Mouse (Mus musculus): ENCODE measurements around the gene Tspan31.
A peak's percentile ranks its signal among the peaks of the same experiment; 100 is the strongest.
"Not testable (repeated sequence)": the region's sequence is repeated elsewhere in the genome, so short reads cannot be mapped to it uniquely, and the experiment has no call there.

Tspan31 gene

GRCm38 (mm10) chr10:127063913-127064870 lies 5.9 kb downstream of the Tspan31 start:
- DNase-seq (ENCODE audit: low spot score): no peak

DNA sequence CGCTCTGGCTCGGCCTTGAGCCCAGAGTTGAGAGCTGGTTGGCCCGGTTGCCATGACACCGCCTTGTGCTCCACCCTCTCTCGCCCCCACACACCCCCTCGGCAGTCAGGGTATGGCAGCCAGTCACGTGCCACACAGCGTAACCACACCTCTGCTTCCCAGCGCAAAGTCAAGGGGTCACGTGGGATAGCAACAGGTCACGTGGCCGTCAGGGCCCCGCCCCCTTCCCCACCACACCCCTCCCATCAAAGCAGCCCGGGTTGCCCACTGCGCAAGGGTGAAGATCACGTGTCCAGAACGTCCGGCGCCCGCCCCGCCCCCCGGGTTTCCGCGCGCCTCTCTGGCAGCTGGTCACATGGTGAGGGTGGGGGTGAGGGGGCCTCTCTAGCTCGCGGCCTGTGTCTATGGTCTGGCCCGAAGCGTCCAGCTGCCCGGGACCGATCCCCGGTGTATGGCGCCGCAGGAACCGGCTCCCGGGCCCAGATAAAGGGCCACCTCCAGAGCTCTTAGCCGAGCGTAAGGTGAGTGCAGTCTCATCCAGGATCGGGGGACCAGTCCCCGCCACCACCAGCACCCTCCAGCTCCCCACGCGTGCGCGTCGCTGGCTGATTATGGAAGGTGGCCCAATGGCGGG lies 6.7 kb downstream of the Tspan31 start, which contains the start of gene Cdk4:
TSS of gene Cdk4 (plus strand) at position 296 of the 634 bp plus-strand sequence.
- peak; percentile 98 for DNase-seq (ENCODE audit: low spot score)

- DNase-seq (ENCODE audit: low spot score): no peak
Observed at GRCm38 (mm10) chr10:127062503-127062902, 7.6 kb downstream of the Tspan31 start.

GRCm38 (mm10) chr10:127062101-127062500 lies 8.0 kb downstream of the Tspan31 start:
- DNase-seq (ENCODE audit: low spot score): not testable (repeated sequence)

DNA sequence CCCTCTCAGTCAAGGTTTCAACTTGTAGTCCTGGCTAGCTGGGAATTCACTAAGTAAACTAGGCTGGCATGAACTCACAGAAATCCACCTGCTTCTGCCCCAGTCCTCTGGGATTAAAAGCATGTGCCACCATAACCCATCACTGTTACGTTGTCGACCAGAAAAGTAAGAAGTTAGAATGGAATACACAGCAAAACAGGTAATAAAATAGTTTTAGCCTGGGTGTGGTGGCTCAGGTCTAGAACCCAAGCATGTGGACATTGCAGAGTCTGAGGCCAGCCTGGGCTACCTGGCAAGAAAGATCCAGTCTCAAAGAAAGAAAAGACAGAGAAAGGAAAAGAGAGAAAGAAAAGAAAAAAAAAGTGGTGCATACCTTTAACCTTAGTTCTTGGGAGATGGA lies 8.6 kb downstream of the Tspan31 start:
- no peak for DNase-seq (ENCODE audit: low spot score)

DNA sequence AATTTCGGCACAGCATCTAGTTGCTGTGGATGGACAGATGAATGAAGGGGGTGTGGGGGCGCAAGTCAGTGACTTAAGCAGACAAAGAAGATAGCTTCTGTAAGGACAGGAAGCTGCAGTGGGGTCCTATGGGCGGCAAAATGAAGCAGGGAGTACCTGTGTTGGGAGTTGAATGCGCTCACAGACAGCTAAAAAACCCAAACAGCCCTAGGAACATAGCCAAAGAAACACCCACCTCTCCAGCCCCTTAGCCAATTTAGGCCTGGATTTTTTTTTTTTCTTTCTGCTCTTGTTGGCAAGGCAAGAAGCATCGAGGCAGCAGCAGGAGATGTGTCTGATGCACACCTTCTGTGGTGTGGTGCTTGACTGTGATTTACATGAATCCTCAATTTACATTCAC lies 9.0 kb downstream of the Tspan31 start:
- no peak for DNase-seq (ENCODE audit: low spot score)

DNA sequence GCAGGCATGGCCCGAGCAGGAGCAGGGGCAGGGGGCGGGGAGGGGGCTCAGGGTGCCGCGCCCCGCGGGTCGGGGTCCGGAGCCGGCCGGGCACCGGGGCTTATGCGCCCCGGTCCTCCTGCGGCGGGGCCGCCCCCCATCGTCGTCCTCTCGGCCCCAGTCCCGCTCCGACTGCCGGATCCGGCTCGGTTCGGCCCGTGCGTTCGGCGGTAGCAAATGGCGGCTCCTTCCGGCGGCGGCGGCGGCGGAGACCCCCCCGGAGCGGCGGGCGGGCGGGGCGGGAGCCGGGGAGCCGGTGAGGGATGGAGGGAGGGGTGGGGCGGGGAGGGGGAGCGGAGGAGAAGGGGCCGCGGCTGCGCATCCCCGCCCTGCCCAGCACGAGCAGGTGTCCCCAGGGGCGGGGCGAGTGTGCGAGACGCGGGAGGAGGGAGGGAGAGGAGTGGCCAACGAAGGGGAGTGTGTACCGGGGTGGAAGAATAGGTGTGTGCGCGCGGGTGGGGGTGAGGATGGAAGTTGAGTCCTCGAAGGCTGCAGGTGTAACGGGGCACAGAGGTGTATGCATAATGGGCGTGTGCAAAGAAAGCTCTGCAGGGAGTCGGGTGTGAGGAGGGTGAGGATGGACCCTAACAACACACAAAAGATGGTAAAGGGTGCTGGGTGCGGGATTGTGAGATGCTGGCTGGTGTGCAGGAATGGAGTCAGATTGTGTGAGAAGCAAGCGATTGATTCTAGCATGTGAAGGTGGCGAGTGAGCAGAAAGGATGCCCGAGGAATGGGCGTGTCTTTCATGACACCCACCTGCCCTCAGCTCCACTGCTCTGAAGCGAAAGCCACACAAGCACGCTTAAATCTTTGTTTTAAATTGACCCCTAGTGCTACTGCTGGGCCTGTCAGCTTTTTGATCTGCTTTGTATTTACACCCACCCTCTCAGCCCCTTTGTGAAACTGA lies 9.8 kb downstream of the Tspan31 start, which contains the start of gene March9:
TSS of gene March9 (minus strand) at position 217 of the 949 bp plus-strand sequence.
- DNase-seq (ENCODE audit: low spot score): peak; percentile 82

DNA sequence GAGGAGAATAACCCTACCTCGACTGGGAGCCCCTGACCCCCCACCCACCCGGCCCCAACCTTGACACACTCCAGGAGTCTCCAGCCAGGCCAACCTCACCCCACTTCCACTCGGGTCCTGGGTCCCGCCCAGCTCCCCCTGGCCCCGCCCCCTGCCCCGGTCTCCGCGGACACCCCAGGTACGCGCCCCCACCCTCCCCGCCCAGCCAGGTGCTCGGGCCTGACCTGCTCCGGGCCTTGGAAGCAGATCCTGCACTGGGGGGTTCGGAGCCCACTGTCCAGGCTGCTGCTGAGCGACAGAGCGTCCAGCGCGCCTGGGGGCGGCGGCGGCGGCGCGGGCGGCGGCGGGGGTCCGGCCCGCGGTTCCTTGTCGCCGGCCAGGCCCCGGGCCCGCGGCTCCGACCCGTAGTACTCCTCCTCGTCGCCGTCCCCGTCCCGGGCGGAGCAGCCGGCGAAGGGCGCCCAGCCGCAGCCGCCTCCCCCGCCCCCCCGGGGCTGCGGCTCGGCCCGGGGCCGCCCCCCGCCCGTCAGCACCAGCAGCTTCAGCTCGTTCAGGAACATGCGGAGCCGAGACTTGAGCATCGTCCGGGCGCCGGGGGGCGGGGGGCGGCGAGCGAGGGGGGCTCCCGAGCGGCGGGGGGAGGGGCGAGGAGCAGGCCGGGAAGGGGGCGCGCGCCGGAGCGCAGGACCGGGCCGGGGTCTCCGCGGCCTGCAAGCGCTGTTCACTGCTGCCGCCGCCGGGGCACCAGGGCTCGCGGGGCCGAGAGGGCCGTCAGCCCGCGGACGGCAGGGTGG lies 10.7 kb downstream of the Tspan31 start:
- no peak for DNase-seq (ENCODE audit: low spot score)

- no peak for DNase-seq (ENCODE audit: low spot score)
Observed at GRCm38 (mm10) chr10:127058708-127059107, 11.4 kb downstream of the Tspan31 start.

DNA sequence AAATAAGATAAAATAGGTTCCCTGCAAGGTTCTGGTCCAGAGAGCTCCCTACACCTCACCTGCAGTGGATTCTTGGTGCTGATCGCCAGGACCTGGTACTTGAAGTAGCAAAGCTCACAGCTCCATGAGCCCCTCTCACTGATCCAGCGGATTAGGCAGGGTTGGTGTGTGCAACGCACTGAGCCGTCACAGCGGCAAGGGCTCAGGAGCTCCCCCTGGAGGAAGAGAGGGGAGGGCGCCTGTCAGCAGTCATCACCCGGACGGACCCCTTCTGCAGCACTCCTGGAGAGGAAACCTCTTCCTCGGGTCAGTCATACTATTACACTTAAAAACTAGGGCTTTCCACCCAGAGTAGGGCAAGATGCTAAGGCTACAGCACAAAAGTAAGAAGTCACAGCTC lies 11.9 kb downstream of the Tspan31 start:
- peak; percentile 79 for DNase-seq (ENCODE audit: low spot score)

- DNase-seq (ENCODE audit: low spot score): no peak
Observed at GRCm38 (mm10) chr10:127056490-127056889, 13.6 kb downstream of the Tspan31 start.

- DNase-seq (ENCODE audit: low spot score): no peak
Observed at GRCm38 (mm10) chr10:127055406-127055805, 14.7 kb downstream of the Tspan31 start.

GRCm38 (mm10) chr10:127054646-127055045 lies 15.4 kb downstream of the Tspan31 start:
- DNase-seq (ENCODE audit: low spot score): no peak

- no peak for DNase-seq (ENCODE audit: low spot score)
Observed at GRCm38 (mm10) chr10:127050119-127050474, 20.0 kb downstream of the Tspan31 start.

DNA sequence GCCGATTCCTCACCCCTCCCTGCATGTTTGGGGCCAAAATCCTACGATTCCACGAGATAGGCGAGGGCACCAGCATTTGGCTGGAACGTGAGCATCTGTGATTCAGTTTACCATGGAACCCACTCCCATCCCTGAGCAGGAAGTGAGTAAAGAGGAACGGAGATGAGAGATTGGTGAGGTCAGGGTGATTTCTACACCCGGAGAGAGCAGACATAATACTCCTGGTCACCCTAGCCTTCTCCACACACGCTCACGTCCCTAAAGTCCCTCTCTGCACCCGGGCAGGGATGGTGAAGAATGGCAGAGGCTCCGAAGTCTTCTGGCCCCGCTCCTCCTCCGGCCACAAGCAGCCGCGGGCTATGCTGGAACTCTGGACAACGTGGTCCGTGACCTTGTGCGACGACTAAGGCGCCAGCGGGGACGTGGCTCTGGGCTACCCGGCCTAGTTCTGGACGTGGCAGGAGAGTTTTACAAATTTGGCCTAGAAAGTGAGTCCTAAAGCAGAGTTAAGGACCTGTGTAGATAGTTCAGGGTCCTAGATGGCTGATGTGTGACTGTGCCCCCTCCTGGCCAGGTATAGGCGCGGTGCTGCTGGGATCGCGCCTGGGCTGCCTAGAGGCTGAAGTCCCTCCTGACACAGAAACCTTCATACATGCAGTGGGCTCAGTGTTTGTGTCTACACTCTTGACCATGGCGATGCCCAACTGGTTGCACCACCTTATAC lies 20.5 kb downstream of the Tspan31 start:
- DNase-seq (ENCODE audit: low spot score): no peak

DNA sequence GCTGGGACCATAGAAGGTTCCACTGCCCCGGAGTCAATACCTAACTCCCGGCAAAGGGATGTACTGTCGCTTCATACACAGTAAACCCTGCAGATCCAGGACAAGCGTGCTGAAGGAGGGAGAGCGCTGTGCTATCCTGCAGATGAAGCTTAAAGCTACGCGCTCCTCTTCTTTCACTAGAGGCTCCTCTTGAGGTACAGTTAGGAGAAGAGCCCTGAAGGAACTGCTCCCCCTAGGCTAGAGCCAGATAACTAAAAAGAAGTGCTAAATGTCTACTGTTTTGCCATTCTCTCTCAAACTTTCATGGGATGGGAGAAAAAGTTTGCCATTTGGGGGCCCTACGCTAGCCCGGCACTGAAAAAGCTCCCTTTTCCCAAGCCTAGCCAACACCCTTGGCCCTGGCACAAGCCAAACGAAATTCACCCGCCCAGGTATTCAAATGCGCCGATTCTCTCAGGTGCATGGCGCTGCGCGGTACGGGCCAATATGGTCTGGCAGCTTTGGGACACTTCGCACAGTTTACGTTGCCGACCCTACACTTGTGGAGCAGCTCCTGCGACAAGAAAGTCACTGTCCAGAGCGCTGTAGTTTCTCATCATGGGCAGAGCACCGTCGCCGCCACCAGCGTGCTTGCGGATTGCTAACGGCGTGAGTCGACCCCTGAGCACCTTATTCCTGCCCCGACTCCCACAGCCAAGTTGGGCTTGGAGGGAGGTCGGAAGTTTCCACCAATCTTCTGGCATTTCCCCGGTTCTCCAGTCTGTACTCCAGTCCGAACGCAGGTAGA lies 21.3 kb downstream of the Tspan31 start:
- no peak for DNase-seq (ENCODE audit: low spot score)

DNA sequence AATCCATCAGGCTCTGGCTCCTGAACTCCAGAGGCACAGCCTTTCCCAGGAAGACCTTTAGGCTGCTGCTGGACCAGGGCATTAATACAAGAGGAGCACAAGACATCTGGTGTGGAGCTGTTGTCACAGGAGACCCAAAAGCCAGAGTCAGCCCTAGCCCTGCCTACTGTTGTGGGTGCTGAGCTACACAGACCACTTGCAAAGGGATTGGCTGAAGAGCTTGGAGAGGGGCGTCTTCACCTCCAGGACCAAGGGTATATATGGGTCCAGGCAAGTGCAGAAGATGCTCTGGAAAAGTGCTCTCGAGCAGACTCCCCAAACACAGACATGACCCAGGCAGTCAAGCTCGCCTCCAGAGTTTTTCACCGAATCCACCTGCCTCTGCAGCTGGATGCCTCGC lies 22.1 kb downstream of the Tspan31 start, which contains the start of gene Cyp27b1:
TSS of gene Cyp27b1 (plus strand) at position 297 of the 400 bp plus-strand sequence.
- no peak for DNase-seq (ENCODE audit: low spot score)

- no peak for DNase-seq (ENCODE audit: low spot score)
Observed at GRCm38 (mm10) chr10:127043187-127043586, 26.9 kb downstream of the Tspan31 start.

DNA sequence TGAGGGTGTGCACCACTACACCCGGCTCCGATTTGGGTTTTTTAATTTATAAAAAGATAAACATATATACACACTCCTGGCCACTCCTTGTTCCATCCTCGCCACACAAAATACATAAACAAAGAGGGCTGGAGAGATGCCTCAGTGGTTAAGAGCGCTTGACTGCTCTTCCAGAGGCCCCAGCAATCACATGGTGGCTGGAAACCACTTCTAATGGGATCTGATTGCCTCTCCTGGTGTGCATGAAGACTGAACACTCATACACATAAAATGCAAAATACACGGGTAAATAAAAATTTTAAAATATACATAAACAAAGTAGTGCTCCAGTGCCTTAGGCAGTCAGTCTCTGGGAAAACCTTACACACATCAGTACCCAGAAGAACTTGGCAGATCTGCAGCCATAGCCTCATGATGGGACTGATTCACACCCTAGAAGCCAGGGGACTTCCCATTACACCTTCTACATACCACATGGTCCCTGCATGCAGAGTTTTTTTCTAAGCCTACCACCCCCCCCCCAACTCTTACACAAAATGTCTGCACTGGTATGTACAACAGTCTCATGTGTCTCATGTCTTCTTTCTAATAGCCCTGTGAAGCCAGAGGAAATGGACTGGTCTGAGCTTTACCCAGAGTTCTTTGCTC lies 27.5 kb downstream of the Tspan31 start:
- DNase-seq (ENCODE audit: low spot score): no peak

All from lung, postnatal 25 days (tissue).